ENCODE assay signal across 18 mouse cellular contexts in the genomic region with DNA sequence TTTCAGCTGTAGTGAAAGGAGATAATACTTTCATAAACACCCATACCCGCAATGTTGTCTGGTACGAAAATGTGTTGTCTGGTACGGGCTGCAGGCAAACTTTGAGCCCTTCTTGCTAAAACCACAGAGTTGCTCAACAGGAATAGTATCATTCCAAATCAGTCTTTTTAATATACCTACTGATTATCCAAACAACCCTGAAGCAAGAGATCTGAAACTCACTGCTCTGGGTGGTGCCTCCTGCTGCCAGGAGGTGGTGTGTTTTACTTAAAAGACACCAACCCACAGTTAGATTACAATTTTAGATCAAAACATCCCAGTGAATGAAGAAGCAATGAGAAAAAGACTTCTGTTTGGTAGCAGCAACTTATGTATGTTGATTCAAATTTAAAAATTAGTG. TPM values are rescaled to one million over a fixed set of nuclear protein-coding genes. Genes with fewer than 3 reads are reported as not detected.
DNase-seq lines count a peak whose midpoint lies in the region; ATAC-seq and TF ChIP-seq lines count a peak whose summit lies in the region.
"Had no signal": no experiment of that assay in that cellular context is flagged by ENCODE, and none has a peak within 500 bp of the region (broad histone marks: within the 10 kb centered on the region; RNA-seq: fewer than 3 reads in every experiment).

No protein-coding gene starts in this region.

- H3K27me3 ChIP-seq in heart, adult 2 months (ENCODE audit: control insufficient read depth, insufficient read depth, low read length) = no peaks in the 10 kb centered on the region
- no peaks in the 10 kb centered on the region for H3K27me3 ChIP-seq in liver, adult 2 months (ENCODE audit: control insufficient read depth, insufficient read depth, low read length)
- no peaks in the 10 kb centered on the region for H3K27me3 ChIP-seq in liver, embryonic 12.5 days (replicated peaks)
- H3K27me3 ChIP-seq in MEL (ENCODE audit: control insufficient read depth in 1 of 2, insufficient read depth in 2 of 2, low read length in 2 of 2) = no peaks in the 10 kb centered on the region; a peak in 1 of 4 replicates
- no peaks in the 10 kb centered on the region for H3K27me3 ChIP-seq in embryonic facial prominence, embryonic 14.5 days (replicated peaks; ENCODE audit: control insufficient read depth, insufficient read depth, low read length)
- H3K27me3 ChIP-seq: embryonic facial prominence, embryonic 15.5 days; stomach, embryonic 15.5 days had no signal

- no peak overlapping the region for H3K9ac ChIP-seq in heart, adult 2 months (ENCODE audit: low read depth, low read length)
- H3K9ac ChIP-seq in liver, adult 2 months (ENCODE audit: low read depth, low read length) = no peak overlapping the region
- no peak overlapping the region for H3K9ac ChIP-seq in liver, embryonic 12.5 days
- H3K9ac ChIP-seq in MEL (ENCODE audit: control insufficient read depth, low read depth, low read length, poor library complexity, severe bottlenecking) = no peak overlapping the region
- H3K9ac ChIP-seq in embryonic facial prominence, embryonic 14.5 days (ENCODE audit: low read depth, low read length) = no peak overlapping the region
- H3K9ac ChIP-seq: embryonic facial prominence, embryonic 15.5 days; stomach, embryonic 15.5 days had no signal

- H3K27ac ChIP-seq in heart, adult 2 months = no peak overlapping the region
- H3K27ac ChIP-seq in liver, adult 2 months (replicated peaks; ENCODE audit: insufficient read depth, low read depth, low read length) = no peak overlapping the region
- H3K27ac ChIP-seq in liver, embryonic 12.5 days = no peak overlapping the region
- H3K27ac ChIP-seq in MEL (ENCODE audit: control insufficient read depth, low read depth, low read length) = no peak overlapping the region
- no peak overlapping the region for H3K27ac ChIP-seq in embryonic facial prominence, embryonic 14.5 days (replicated peaks; ENCODE audit: low read depth, low read length)
- H3K27ac ChIP-seq: embryonic facial prominence, embryonic 15.5 days; macrophage; stomach, embryonic 15.5 days had no signal

- no peaks in the 10 kb centered on the region for H3K79me2 ChIP-seq in heart, adult 2 months (replicated peaks; ENCODE audit: control insufficient read depth, insufficient read depth, low read length)
- H3K79me2 ChIP-seq in liver, adult 2 months (ENCODE audit: control insufficient read depth, insufficient read depth, low read length) = no peaks in the 10 kb centered on the region
- H3K79me2 ChIP-seq in MEL (ENCODE audit: control insufficient read depth, insufficient read depth, low read length, poor library complexity) = no peaks in the 10 kb centered on the region

- TF ChIP-seq POLR2A in heart, adult 2 months (IDR thresholded peaks at IDR 0.05; ENCODE audit: insufficient read depth, low read depth, low read length) = no peak
- TF ChIP-seq POLR2A in liver, adult 2 months (IDR thresholded peaks at IDR 0.05; ENCODE audit: extremely low read depth, insufficient read depth, low read length) = no peak
- TF ChIP-seq POLR2A in MEL (IDR thresholded peaks at IDR 0.05; ENCODE audit: control insufficient read depth in 1 of 2, insufficient read depth in 1 of 2, low read depth in 1 of 2, low read length in 2 of 2, poor library complexity in 1 of 2) = no peak

- WGBS in heart, adult 2 months = 90% methylated on average over 3 of the region's 3 CpGs
- 63% methylated on average over 3 of the region's 3 CpGs for WGBS in liver, adult 2 months
- WGBS in liver, embryonic 12.5 days (ENCODE audit: insufficient replicate concordance) = 85% methylated on average over 3 of the region's 3 CpGs
- WGBS in embryonic facial prominence, embryonic 14.5 days = 73% methylated on average over 3 of the region's 3 CpGs

- no peak for DNase-seq in heart, adult 2 months
- DNase-seq in heart, adult 8-10 months (ENCODE audit: low spot score) = no peak
- DNase-seq in liver, adult 2 months (ENCODE audit: extremely low read depth, low read depth, low spot score) = peak; percentile 58
- DNase-seq in MEL (ENCODE audit: low read depth, low spot score) = no peak
- DNase-seq in embryonic facial prominence, embryonic 14.5 days (ENCODE audit: low spot score) = peak; percentile 43
- DNase-seq: adrenal gland, postnatal 25 days; cerebellum, adult 2 months; heart, adult 18-20 months; kidney, adult 8-10 months; kidney, postnatal 4 days; thymus, adult 2 months had no signal

- no peak for TF ChIP-seq EP300 in heart, adult 2 months (IDR thresholded peaks at IDR 0.05; ENCODE audit: insufficient read depth, low read depth, low read length)
- no peak for TF ChIP-seq EP300 in MEL (IDR thresholded peaks at IDR 0.05; ENCODE audit: low read depth in 1 of 2, low read length in 2 of 2)

- no peaks in the 10 kb centered on the region for H3K4me1 ChIP-seq in heart, adult 2 months (ENCODE audit: control insufficient read depth, insufficient read depth, low read length)
- H3K4me1 ChIP-seq in liver, adult 2 months (ENCODE audit: control insufficient read depth, insufficient read depth, low read length) = no peaks in the 10 kb centered on the region
- H3K4me1 ChIP-seq in liver, embryonic 12.5 days = no peaks in the 10 kb centered on the region
- H3K4me1 ChIP-seq in MEL (ENCODE audit: control insufficient read depth in 1 of 2, insufficient read depth in 2 of 2, low read length in 2 of 2) = no peaks in the 10 kb centered on the region
- H3K4me1 ChIP-seq in embryonic facial prominence, embryonic 14.5 days (ENCODE audit: control insufficient read depth, insufficient read depth, low read length) = no peaks in the 10 kb centered on the region
- H3K4me1 ChIP-seq: embryonic facial prominence, embryonic 15.5 days; stomach, embryonic 15.5 days had no signal

- intact Hi-C loops in heart, adult 2 months (cut with DNase I) = no loop called here

- H3K4me3 ChIP-seq in heart, adult 2 months = no peak overlapping the region
- H3K4me3 ChIP-seq in liver, adult 2 months (ENCODE audit: insufficient read depth, low read depth, low read length) = no peak overlapping the region
- no peak overlapping the region for H3K4me3 ChIP-seq in liver, embryonic 12.5 days
- H3K4me3 ChIP-seq in MEL (ENCODE audit: control insufficient read depth in 1 of 2, insufficient read depth in 1 of 2, low read depth in 2 of 2, low read length in 2 of 2) = no peak overlapping the region
- no peak overlapping the region for H3K4me3 ChIP-seq in embryonic facial prominence, embryonic 14.5 days (ENCODE audit: low read depth, low read length)
- H3K4me3 ChIP-seq: embryonic facial prominence, embryonic 15.5 days; stomach, embryonic 15.5 days had no signal

- TF ChIP-seq CTCF in heart, adult 2 months (IDR thresholded peaks at IDR 0.05) = 0 out of 2 replicates have a peak, but pooled peaks have one; percentile 19
- peak; percentile 9; the same call in 1 of the 2 replicates for TF ChIP-seq CTCF in liver, adult 2 months (IDR thresholded peaks at IDR 0.05; ENCODE audit: low read depth, low read length)
- peak in 1 of 3 experiments; percentile 7; a peak in 1 of 6 replicates for TF ChIP-seq CTCF in MEL (IDR thresholded peaks at IDR 0.05 in 2 of 3, conservative IDR thresholded peaks at IDR 0.05 in 1 of 3; ENCODE audit: control insufficient read depth in 1 of 3, insufficient read depth in 1 of 3, low read depth in 2 of 3, low read length in 3 of 3, poor library complexity in 1 of 3, severe bottlenecking in 1 of 3)

- H3K9me3 ChIP-seq in liver, embryonic 12.5 days (replicated peaks) = no peaks in the 10 kb centered on the region
- no peaks in the 10 kb centered on the region for H3K9me3 ChIP-seq in MEL (replicated peaks; ENCODE audit: insufficient read depth, low read length)
- H3K9me3 ChIP-seq in embryonic facial prominence, embryonic 14.5 days (ENCODE audit: control insufficient read depth, low read length) = no peaks in the 10 kb centered on the region
- H3K9me3 ChIP-seq: embryonic facial prominence, embryonic 15.5 days; stomach, embryonic 15.5 days had no signal

- no peak overlapping the region for H3K4me2 ChIP-seq in liver, embryonic 12.5 days
- H3K4me2 ChIP-seq in embryonic facial prominence, embryonic 14.5 days (ENCODE audit: low read depth, low read length) = no peak overlapping the region
- H3K4me2 ChIP-seq: embryonic facial prominence, embryonic 15.5 days; midbrain, embryonic 11.5 days; stomach, embryonic 15.5 days had no signal

- no peaks in the 10 kb centered on the region for H3K36me3 ChIP-seq in heart, adult 2 months (ENCODE audit: control insufficient read depth, insufficient read depth, low read length)
- no peaks in the 10 kb centered on the region for H3K36me3 ChIP-seq in liver, adult 2 months (ENCODE audit: control insufficient read depth, insufficient read depth, low read length)
- H3K36me3 ChIP-seq in liver, embryonic 12.5 days = no peaks in the 10 kb centered on the region
- no peaks in the 10 kb centered on the region for H3K36me3 ChIP-seq in MEL (ENCODE audit: control insufficient read depth in 1 of 2, insufficient read depth in 2 of 2, low read length in 2 of 2)
- H3K36me3 ChIP-seq in embryonic facial prominence, embryonic 14.5 days (ENCODE audit: control insufficient read depth, insufficient read depth, low read length) = no peaks in the 10 kb centered on the region
- H3K36me3 ChIP-seq: embryonic facial prominence, embryonic 15.5 days; stomach, embryonic 15.5 days had no signal

- TF ChIP-seq RAD21 in MEL (IDR thresholded peaks at IDR 0.05; ENCODE audit: low read depth, low read length) = peak; percentile 6

- ATAC-seq in liver, embryonic 12.5 days = no peak
- peak; percentile 57; the same call in 1 of the 2 replicates for ATAC-seq in embryonic facial prominence, embryonic 14.5 days (ENCODE audit: low read depth)
- ATAC-seq in granulocyte monocyte progenitor cell, adult 5-6 weeks (replicated peaks; ENCODE audit: poor library complexity, severe bottlenecking) = no peak
- ATAC-seq: forebrain, embryonic 16.5 days had no signal

RNA-seq across cellular contexts. Expression of a gene that starts 24.3 kb away (rescaled TPM):
- 1 to 10 TPM; 2.1 to 2.5 TPM for total RNA-seq in heart, adult 2 months (2021)
- polyA plus RNA-seq in heart, adult 2 months (2012; rRNA removed) = 0.72 and 1.9 TPM in 2 replicates
- total RNA-seq in heart, adult 8-10 months (2022) = 1 to 10 TPM; 1.9 to 2.6 (median 2.3) TPM
- 4.0 and 4.3 TPM in 2 replicates for total RNA-seq in liver, adult 2 months (2014; rRNA removed)
- polyA plus RNA-seq in liver, adult 2 months (2012; rRNA removed) = 0.34 and 0.40 TPM in 2 replicates
- 22.6 and 23.1 TPM in 2 replicates for polyA plus RNA-seq in liver, embryonic 12.5 days (2016; fragmentation: Nextera tagmentation; extraction: Ambion mirVana)
- total RNA-seq in MEL (2012; rRNA removed) = 11.3 and 14.1 TPM in 2 replicates
- 10 to 100 TPM; 10.6 to 42.5 TPM for polyA plus RNA-seq in MEL (2012; ENCODE audit: insufficient read depth in 1 of 2, insufficient read length in 2 of 2, low read depth in 1 of 2, low replicate concordance in 2 of 2, missing spikeins in 1 of 2)
- polyA plus RNA-seq in embryonic facial prominence, embryonic 14.5 days (2014; fragmentation: Nextera tagmentation; extraction: Ambion mirVana) = 23.9 and 27.2 TPM in 2 replicates
- total RNA-seq in granulocyte monocyte progenitor cell, adult 5-6 weeks (2014; fragmentation: Nextera tagmentation) = 7.7 and 12.7 TPM in 2 replicates
- 29.8 and 32.1 TPM in 2 replicates for total RNA-seq in granulocyte monocyte progenitor cell, adult 5-6 weeks (2017)

RNA-seq across cellular contexts. Expression of a gene that starts 53.7 kb away (rescaled TPM):
- total RNA-seq in heart, adult 2 months (2021) = 10 to 100 TPM; 22.3 to 23.4 TPM
- polyA plus RNA-seq in heart, adult 2 months (2012; rRNA removed) = 6.3 and 13.6 TPM in 2 replicates
- total RNA-seq in heart, adult 8-10 months (2022) = 10 to 100 TPM; 22.2 to 25.6 (median 22.6) TPM
- 61.2 and 75.8 TPM in 2 replicates for total RNA-seq in liver, adult 2 months (2014; rRNA removed)
- 7.1 and 7.3 TPM in 2 replicates for polyA plus RNA-seq in liver, adult 2 months (2012; rRNA removed)
- 46.4 and 49.1 TPM in 2 replicates for polyA plus RNA-seq in liver, embryonic 12.5 days (2016; fragmentation: Nextera tagmentation; extraction: Ambion mirVana)
- total RNA-seq in MEL (2012; rRNA removed) = 35.4 and 36.6 TPM in 2 replicates
- 10 to 100 TPM in 1 of 2 experiments, not detected in 1; 28.0 TPM for polyA plus RNA-seq in MEL (2012; ENCODE audit: insufficient read depth in 1 of 2, insufficient read length in 2 of 2, low read depth in 1 of 2, low replicate concordance in 2 of 2, missing spikeins in 1 of 2)
- 88.1 and 94.5 TPM in 2 replicates for polyA plus RNA-seq in embryonic facial prominence, embryonic 14.5 days (2014; fragmentation: Nextera tagmentation; extraction: Ambion mirVana)
- 51.7 and 51.9 TPM in 2 replicates for total RNA-seq in granulocyte monocyte progenitor cell, adult 5-6 weeks (2014; fragmentation: Nextera tagmentation)
- 104 and 112 TPM in 2 replicates for total RNA-seq in granulocyte monocyte progenitor cell, adult 5-6 weeks (2017)

Comparison
In these comparisons a context has a peak if more than half of its experiments do, and no peak if none do; other contexts are left out.
1. DNase-seq: peak in liver, adult 2 months (single experiment) and embryonic facial prominence, embryonic 14.5 days (single experiment); none in heart, adult 2 months (0 of 2), heart, adult 8-10 months (single experiment) and MEL (single experiment).